In genomic region chr15:80672810-80673209, GRCm38 (mm10) we compare ENCODE assay signal across 20 mouse cellular contexts. TPM values are rescaled to one million over a fixed set of nuclear protein-coding genes. Genes with fewer than 3 reads are reported as not detected.
DNase-seq lines count a peak whose midpoint lies in the region; ATAC-seq lines count a peak whose summit lies in the region.
"Had no signal": no experiment of that assay in that cellular context is flagged by ENCODE, and none has a peak within 500 bp of the region (broad histone marks: within the 10 kb centered on the region; RNA-seq: fewer than 3 reads in every experiment).

No protein-coding gene starts in this region.

- H3K4me2 ChIP-seq in liver, embryonic 15.5 days = peak overlapping the region; percentile 65; the same call in 1 of the 2 replicates
- no peak overlapping the region for H3K4me2 ChIP-seq in liver, embryonic 12.5 days
- 0 out of 2 replicates have a peak overlapping the region, but pooled peaks have one; percentile 61 for H3K4me2 ChIP-seq in intestine, embryonic 14.5 days (ENCODE audit: low read length)
- H3K4me2 ChIP-seq in stomach, embryonic 15.5 days = peak overlapping the region; percentile 81
- H3K4me2 ChIP-seq: forebrain, embryonic 13.5 days had no signal

- peaks cover 23% of the 10 kb centered on the region for H3K4me1 ChIP-seq in liver, embryonic 15.5 days (replicated peaks)
- H3K4me1 ChIP-seq in liver, embryonic 12.5 days = peaks cover 10% of the 10 kb centered on the region
- peaks cover 5% of the 10 kb centered on the region for H3K4me1 ChIP-seq in intestine, embryonic 14.5 days (replicated peaks; ENCODE audit: control insufficient read depth, insufficient read depth, low read length)
- H3K4me1 ChIP-seq in stomach, embryonic 15.5 days = peaks cover 23% of the 10 kb centered on the region; the same call in 1 of the 2 replicates

- H3K9me3 ChIP-seq in liver, embryonic 15.5 days (replicated peaks) = no peaks in the 10 kb centered on the region
- H3K9me3 ChIP-seq in liver, embryonic 12.5 days (replicated peaks) = no peaks in the 10 kb centered on the region
- no peaks in the 10 kb centered on the region for H3K9me3 ChIP-seq in intestine, embryonic 14.5 days (ENCODE audit: control insufficient read depth, low read length)
- no peaks in the 10 kb centered on the region for H3K9me3 ChIP-seq in stomach, embryonic 15.5 days
- H3K9me3 ChIP-seq: forebrain, embryonic 13.5 days; hindbrain, embryonic 12.5 days; limb, embryonic 13.5 days had no signal

- H3K27me3 ChIP-seq in liver, embryonic 15.5 days = peaks cover 64% of the 10 kb centered on the region
- H3K27me3 ChIP-seq in liver, embryonic 12.5 days (replicated peaks) = peaks cover 87% of the 10 kb centered on the region
- peaks cover 26% of the 10 kb centered on the region for H3K27me3 ChIP-seq in intestine, embryonic 14.5 days (replicated peaks; ENCODE audit: control insufficient read depth, insufficient read depth, low read length)
- 0 out of 2 replicates have a peak, but pooled peaks cover 10% of the 10 kb centered on the region for H3K27me3 ChIP-seq in stomach, embryonic 15.5 days (replicated peaks)

- no peak for DNase-seq in frontal cortex, postnatal 14 days (ENCODE audit: low spot score in 2 of 2)
- no peak for DNase-seq in intestine, embryonic 14.5 days (ENCODE audit: low spot score)
- no peak for DNase-seq in gastrocnemius, postnatal 4 days (ENCODE audit: low spot score in 2 of 2)
- DNase-seq in cerebellum, adult 11 months = no peak
- DNase-seq: adrenal gland, postnatal 10 days; cerebellum, adult 9-11 months; gastrocnemius, postnatal 14 days; kidney, adult 9 months; lung, adult 18-20 months; lung, postnatal 10 days; thymus, postnatal 25 days had no signal

- H3K27ac ChIP-seq in liver, embryonic 15.5 days (replicated peaks) = no peak overlapping the region
- no peak overlapping the region for H3K27ac ChIP-seq in liver, embryonic 12.5 days
- H3K27ac ChIP-seq in intestine, embryonic 14.5 days (ENCODE audit: low read depth) = no peak overlapping the region
- H3K27ac ChIP-seq in stomach, embryonic 15.5 days = no peak overlapping the region; the same call in 1 of the 2 replicates
- H3K27ac ChIP-seq: forebrain, embryonic 13.5 days; hindbrain, embryonic 12.5 days; limb, embryonic 13.5 days had no signal

- 33% methylated on average over 2 of the region's 2 CpGs for WGBS in liver, embryonic 15.5 days (ENCODE audit: insufficient replicate concordance)
- WGBS in liver, embryonic 12.5 days (ENCODE audit: insufficient replicate concordance) = 37% methylated on average over 2 of the region's 2 CpGs
- WGBS in intestine, embryonic 14.5 days = 58% methylated on average over 2 of the region's 2 CpGs
- 49% methylated on average over 2 of the region's 2 CpGs for whole genome bisulfite sequencing in stomach, embryonic 15.5 days

- H3K9ac ChIP-seq in liver, embryonic 15.5 days = no peak overlapping the region
- H3K9ac ChIP-seq in liver, embryonic 12.5 days = no peak overlapping the region
- no peak overlapping the region for H3K9ac ChIP-seq in intestine, embryonic 14.5 days (ENCODE audit: low read length)
- H3K9ac ChIP-seq in stomach, embryonic 15.5 days = no peak overlapping the region
- H3K9ac ChIP-seq: forebrain, embryonic 13.5 days; hindbrain, embryonic 12.5 days had no signal

- H3K4me3 ChIP-seq in liver, embryonic 15.5 days (replicated peaks) = no peak overlapping the region
- no peak overlapping the region for H3K4me3 ChIP-seq in liver, embryonic 12.5 days
- no peak overlapping the region for H3K4me3 ChIP-seq in intestine, embryonic 14.5 days (ENCODE audit: low read depth, low read length)
- peak overlapping the region; percentile 42 for H3K4me3 ChIP-seq in stomach, embryonic 15.5 days (replicated peaks)
- H3K4me3 ChIP-seq: erythroblast, embryonic 14.5 days; forebrain, embryonic 13.5 days had no signal

- no peaks in the 10 kb centered on the region for H3K36me3 ChIP-seq in liver, embryonic 15.5 days (replicated peaks)
- H3K36me3 ChIP-seq in liver, embryonic 12.5 days = no peaks in the 10 kb centered on the region
- H3K36me3 ChIP-seq in intestine, embryonic 14.5 days (ENCODE audit: control insufficient read depth, insufficient read depth, low read length) = no peaks in the 10 kb centered on the region
- H3K36me3 ChIP-seq in stomach, embryonic 15.5 days = no peaks in the 10 kb centered on the region
- H3K36me3 ChIP-seq: hindbrain, embryonic 12.5 days; limb, embryonic 13.5 days had no signal

- ATAC-seq in frontal cortex, adult (ENCODE audit: low TSS enrichment) = peak; percentile 89
- ATAC-seq in liver, embryonic 15.5 days (ENCODE audit: insufficient read depth) = no peak
- no peak for ATAC-seq in liver, embryonic 12.5 days
- ATAC-seq in intestine, embryonic 14.5 days (replicated peaks; ENCODE audit: low FRiP score, low TSS enrichment, low read depth) = no peak
- ATAC-seq in stomach, embryonic 15.5 days (ENCODE audit: insufficient read depth, low FRiP score, low read depth) = no peak
- ATAC-seq: forebrain, embryonic 13.5 days had no signal

RNA-seq across cellular contexts. Expression of gene Fam83f, which starts 1.2 kb away (rescaled TPM):
- polyA plus RNA-seq in liver, embryonic 15.5 days (2015; fragmentation: Nextera tagmentation; extraction: Ambion mirVana) = 3.7 and 5.0 TPM in 2 replicates
- polyA plus RNA-seq in liver, embryonic 12.5 days (2016; fragmentation: Nextera tagmentation; extraction: Ambion mirVana) = 0.41 and 0.42 TPM in 2 replicates
- polyA plus RNA-seq in intestine, embryonic 14.5 days (2014; fragmentation: Nextera tagmentation; extraction: Ambion mirVana) = 6.3 and 6.6 TPM in 2 replicates
- 18.7 and 20.7 TPM in 2 replicates for polyA plus RNA-seq in stomach, embryonic 15.5 days (2015; fragmentation: Nextera tagmentation; extraction: Ambion mirVana)
- under 1 TPM; 0.70 to 0.93 TPM for total RNA-seq in gastrocnemius, postnatal 4 days (2021)
- total RNA-seq: common myeloid progenitor, adult 5-6 weeks had no signal
- polyA plus RNA-seq: erythroblast, embryonic 14.5 days; forebrain, embryonic 13.5 days had no signal

RNA-seq across cellular contexts. Expression of gene Tnrc6b, which starts 38.3 kb away (rescaled TPM):
- polyA plus RNA-seq in liver, embryonic 15.5 days (2015; fragmentation: Nextera tagmentation; extraction: Ambion mirVana) = 18.3 and 20.8 TPM in 2 replicates
- 32.2 and 33.0 TPM in 2 replicates for polyA plus RNA-seq in liver, embryonic 12.5 days (2016; fragmentation: Nextera tagmentation; extraction: Ambion mirVana)
- 16.3 and 19.2 TPM in 2 replicates for polyA plus RNA-seq in intestine, embryonic 14.5 days (2014; fragmentation: Nextera tagmentation; extraction: Ambion mirVana)
- 27.4 and 28.5 TPM in 2 replicates for polyA plus RNA-seq in stomach, embryonic 15.5 days (2015; fragmentation: Nextera tagmentation; extraction: Ambion mirVana)
- total RNA-seq in gastrocnemius, postnatal 4 days (2021) = 10 to 100 TPM; 80.8 to 81.1 TPM
